Mouse (Mus musculus) erythroblast, embryonic 14.5 days (primary cell): Measurements from ENCODE around the gene Plekhh2.

ENCODE experiments used
- GATA1 ChIP-seq: IDR thresholded peaks from 2 replicates; pipeline ENCODE4 v1.6.1; 2012; ENCODE audit warnings: low read length, inconsistent platforms, mixed read lengths
- TAL1 ChIP-seq: IDR thresholded peaks from 3 replicates; pipeline ENCODE4 v1.6.1; 2012; ENCODE audit warnings: low read length, inconsistent platforms, mixed read lengths

GRCm38 (mm10) chr17:84620610-84621009, 108.9 kb downstream of the Plekhh2 start:
- TF ChIP-seq TAL1 (no peak), GATA1 (no peak)
